ENCODE assay signal across 29 mouse cellular contexts in the genomic region with DNA sequence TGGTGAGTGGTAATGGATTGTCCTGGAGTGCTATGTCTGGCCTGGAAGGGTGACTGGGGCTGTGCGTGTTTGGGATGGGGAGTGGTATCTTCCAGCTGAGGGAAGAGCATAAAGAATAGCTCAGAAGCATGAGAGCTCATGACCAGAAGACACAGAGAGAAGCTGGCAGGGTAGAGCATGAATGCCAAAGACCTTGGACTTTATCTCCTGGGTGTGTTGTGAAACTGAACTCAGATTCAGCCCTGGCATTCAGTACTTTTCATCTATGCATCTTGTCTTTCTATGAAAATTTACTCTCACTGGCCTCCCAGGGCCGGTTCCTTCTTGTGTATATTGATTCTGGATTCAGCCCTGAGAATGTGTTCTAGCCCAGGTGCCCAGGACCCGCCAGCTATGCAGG.
DNase-seq lines count a peak whose midpoint lies in the region; ATAC-seq and TF ChIP-seq lines count a peak whose summit lies in the region.
"Had no signal": no experiment of that assay in that cellular context is flagged by ENCODE, and none has a peak within 500 bp of the region (broad histone marks: within the 10 kb centered on the region; RNA-seq: fewer than 3 reads in every experiment).

No protein-coding gene starts in this region.

- no peak for TF ChIP-seq EP300 in liver, postnatal 0 days (IDR thresholded peaks at IDR 0.05; ENCODE audit: low read depth)

- peak; percentile 53 for DNase-seq in adrenal gland, adult 2 months
- DNase-seq in adrenal gland, adult 18-20 months (ENCODE audit: low spot score in 2 of 2), result no peak
- peak; percentile 85 for DNase-seq in liver, adult 2 months (ENCODE audit: extremely low read depth, low read depth, low spot score)
- no peak for DNase-seq in liver, embryonic 11.5 days (ENCODE audit: low spot score)
- DNase-seq in liver, postnatal 0 days, result no peak
- no peak for DNase-seq in urinary bladder, postnatal 14 days (ENCODE audit: low spot score)
- no peak for DNase-seq in heart, adult 11 months
- DNase-seq: cerebellum, adult 8-10 months; cerebellum, postnatal 25 days; gastrocnemius, postnatal 14 days; heart, adult 18-20 months; heart, postnatal 36 days; kidney, adult 9 months; kidney, postnatal 14 days; lung, postnatal 36 days; retina, postnatal 1 day; right cerebral cortex, postnatal 14 days had no signal

- WGBS in liver, adult 2 months, result 31% methylated on average over 3 of the region's 3 CpGs
- WGBS in liver, embryonic 11.5 days, result 84% methylated on average over 3 of the region's 3 CpGs
- WGBS in intestine, embryonic 15.5 days, result 67% methylated on average over 3 of the region's 3 CpGs
- WGBS in liver, postnatal 0 days (ENCODE audit: insufficient replicate concordance), result 61% methylated on average over 3 of the region's 3 CpGs

- ATAC-seq in liver, embryonic 11.5 days (replicated peaks; ENCODE audit: low FRiP score), result no peak
- ATAC-seq in intestine, embryonic 15.5 days, result peak; percentile 66
- ATAC-seq in liver, postnatal 0 days, result peak; percentile 54; the same call in 1 of the 2 replicates
- ATAC-seq: forebrain, embryonic 13.5 days; hindbrain, postnatal 0 days had no signal

- no peaks in the 10 kb centered on the region for H3K79me2 ChIP-seq in liver, adult 2 months (ENCODE audit: control insufficient read depth, insufficient read depth, low read length)

- no peaks in the 10 kb centered on the region for H3K27me3 ChIP-seq in liver, adult 2 months (ENCODE audit: control insufficient read depth, insufficient read depth, low read length)
- H3K27me3 ChIP-seq in liver, embryonic 11.5 days (replicated peaks; ENCODE audit: control insufficient read depth, insufficient read depth, low read length), result no peaks in the 10 kb centered on the region
- H3K27me3 ChIP-seq in intestine, embryonic 15.5 days (replicated peaks), result no peaks in the 10 kb centered on the region
- H3K27me3 ChIP-seq in liver, postnatal 0 days (ENCODE audit: insufficient read depth, low read length), result no peaks in the 10 kb centered on the region
- H3K27me3 ChIP-seq: forebrain, embryonic 13.5 days; hindbrain, embryonic 12.5 days; limb, embryonic 12.5 days; liver, embryonic 15.5 days; megakaryocyte, embryonic 14.5 days; midbrain, embryonic 12.5 days; neural tube, embryonic 13.5 days; stomach, embryonic 15.5 days had no signal

- no peak overlapping the region for H3K4me2 ChIP-seq in liver, embryonic 11.5 days
- H3K4me2 ChIP-seq in intestine, embryonic 15.5 days (replicated peaks), result no peak overlapping the region
- no peak overlapping the region for H3K4me2 ChIP-seq in liver, postnatal 0 days (ENCODE audit: low read depth, low read length)
- H3K4me2 ChIP-seq: forebrain, embryonic 13.5 days; heart, embryonic 11.5 days; hindbrain, embryonic 12.5 days; limb, embryonic 12.5 days; liver, embryonic 15.5 days; midbrain, embryonic 12.5 days; neural tube, embryonic 13.5 days; stomach, embryonic 15.5 days had no signal

- H3K9ac ChIP-seq in liver, adult 2 months (ENCODE audit: low read depth, low read length), result no peak overlapping the region
- H3K9ac ChIP-seq in liver, embryonic 11.5 days (ENCODE audit: low read depth, low read length), result no peak overlapping the region
- no peak overlapping the region for H3K9ac ChIP-seq in intestine, embryonic 15.5 days
- no peak overlapping the region for H3K9ac ChIP-seq in liver, postnatal 0 days (replicated peaks)
- H3K9ac ChIP-seq: forebrain, embryonic 13.5 days; hindbrain, embryonic 12.5 days; limb, embryonic 12.5 days; liver, embryonic 15.5 days; midbrain, embryonic 12.5 days; neural tube, embryonic 13.5 days; stomach, embryonic 15.5 days had no signal

- no peak for TF ChIP-seq CTCF in liver, adult 2 months (IDR thresholded peaks at IDR 0.05; ENCODE audit: low read depth, low read length)
- TF ChIP-seq CTCF in liver, postnatal 0 days (IDR thresholded peaks at IDR 0.05; ENCODE audit: low read depth), result no peak

- no peak overlapping the region for H3K4me3 ChIP-seq in liver, adult 2 months (ENCODE audit: insufficient read depth, low read depth, low read length)
- H3K4me3 ChIP-seq in liver, embryonic 11.5 days (ENCODE audit: low read depth, low read length), result no peak overlapping the region
- no peak overlapping the region for H3K4me3 ChIP-seq in intestine, embryonic 15.5 days (replicated peaks)
- no peak overlapping the region for H3K4me3 ChIP-seq in liver, postnatal 0 days (ENCODE audit: low read depth, low read length)
- H3K4me3 ChIP-seq: forebrain, embryonic 13.5 days; hindbrain, embryonic 12.5 days; limb, embryonic 12.5 days; liver, embryonic 15.5 days; megakaryocyte, embryonic 14.5 days; midbrain, embryonic 12.5 days; neural tube, embryonic 13.5 days; stomach, embryonic 15.5 days had no signal

- TF ChIP-seq POLR2A in liver, adult 2 months (IDR thresholded peaks at IDR 0.05; ENCODE audit: extremely low read depth, insufficient read depth, low read length), result no peak

- H3K4me1 ChIP-seq in liver, adult 2 months (ENCODE audit: control insufficient read depth, insufficient read depth, low read length), result peaks cover 19% of the 10 kb centered on the region
- H3K4me1 ChIP-seq in liver, embryonic 11.5 days (replicated peaks; ENCODE audit: control insufficient read depth, insufficient read depth, low read length), result peaks cover 10% of the 10 kb centered on the region
- H3K4me1 ChIP-seq in intestine, embryonic 15.5 days (replicated peaks), result peaks cover 7% of the 10 kb centered on the region
- peaks cover 15% of the 10 kb centered on the region for H3K4me1 ChIP-seq in liver, postnatal 0 days (ENCODE audit: insufficient read depth)
- H3K4me1 ChIP-seq: forebrain, embryonic 13.5 days; hindbrain, embryonic 12.5 days; limb, embryonic 12.5 days; midbrain, embryonic 12.5 days; neural tube, embryonic 13.5 days; stomach, embryonic 15.5 days had no signal

- no peak overlapping the region; the same call in 1 of the 2 replicates for H3K27ac ChIP-seq in liver, adult 2 months (replicated peaks; ENCODE audit: insufficient read depth, low read depth, low read length)
- no peak overlapping the region for H3K27ac ChIP-seq in liver, embryonic 11.5 days (ENCODE audit: low read depth, low read length)
- H3K27ac ChIP-seq in intestine, embryonic 15.5 days, result no peak overlapping the region
- H3K27ac ChIP-seq in liver, postnatal 0 days (ENCODE audit: low read depth), result peak overlapping the region; percentile 50; the same call in 1 of the 2 replicates
- H3K27ac ChIP-seq: forebrain, embryonic 13.5 days; hindbrain, embryonic 12.5 days; hindbrain, postnatal 0 days; limb, embryonic 12.5 days; liver, embryonic 15.5 days; midbrain, embryonic 12.5 days; neural tube, embryonic 13.5 days; stomach, embryonic 15.5 days had no signal

- H3K36me3 ChIP-seq in liver, adult 2 months (ENCODE audit: control insufficient read depth, insufficient read depth, low read length), result peaks cover 2% of the 10 kb centered on the region; the same call in 1 of the 2 replicates
- no peaks in the 10 kb centered on the region for H3K36me3 ChIP-seq in liver, embryonic 11.5 days (ENCODE audit: control insufficient read depth, insufficient read depth, low read length)
- no peaks in the 10 kb centered on the region for H3K36me3 ChIP-seq in intestine, embryonic 15.5 days
- no peaks in the 10 kb centered on the region; the same call in 1 of the 2 replicates for H3K36me3 ChIP-seq in liver, postnatal 0 days (replicated peaks; ENCODE audit: insufficient read depth, low read length)
- H3K36me3 ChIP-seq: G1E; hindbrain, embryonic 12.5 days; limb, embryonic 12.5 days; midbrain, embryonic 12.5 days; neural tube, embryonic 13.5 days; stomach, embryonic 15.5 days had no signal

- H3K9me3 ChIP-seq in liver, embryonic 11.5 days (ENCODE audit: control insufficient read depth, low read length), result no peaks in the 10 kb centered on the region
- H3K9me3 ChIP-seq in intestine, embryonic 15.5 days, result no peaks in the 10 kb centered on the region
- no peaks in the 10 kb centered on the region for H3K9me3 ChIP-seq in liver, postnatal 0 days (ENCODE audit: low read length)
- H3K9me3 ChIP-seq: forebrain, embryonic 13.5 days; G1E; hindbrain, embryonic 12.5 days; limb, embryonic 12.5 days; liver, embryonic 15.5 days; midbrain, embryonic 12.5 days; neural tube, embryonic 13.5 days; stomach, embryonic 15.5 days had no signal

Comparison
In these comparisons a context has a peak if more than half of its experiments do, and no peak if none do; other contexts are left out.
1. DNase-seq: peak in adrenal gland, adult 2 months (single experiment) and liver, adult 2 months (single experiment); none in adrenal gland, adult 18-20 months (0 of 2), liver, embryonic 11.5 days (single experiment), liver, postnatal 0 days (single experiment), urinary bladder, postnatal 14 days (single experiment) and heart, adult 11 months (single experiment).